Mouse (Mus musculus) embryonic facial prominence, embryonic 15.5 days (tissue): ENCODE results near the gene Tnk1. TPM values are rescaled to one million over a fixed set of nuclear protein-coding genes. Genes with fewer than 3 reads are reported as not detected.

Experiments used
- ATAC-seq: fragments of 200-750 bp; cut with Nextera tagmentation; 2 replicates; pipeline ENCODE4 v1.8.0; 2017; ENCODE audit warnings: low read depth, moderate TSS enrichment; ENCODE audit not compliant: insufficient number of reproducible peaks, low FRiP score, low TSS enrichment
- H3K27ac ChIP-seq: fragments of 300-500 bp; sonication (generic); replicated peaks from 2 replicates; pipeline ENCODE4 v1.5.1; 2015; ENCODE audit warnings: mild to moderate bottlenecking, inconsistent platforms
- H3K27me3 ChIP-seq: fragments of 300-500 bp; sonication (generic); 2 replicates; pipeline ENCODE4 v1.6.1; 2015; ENCODE audit warnings: inconsistent platforms
- H3K36me3 ChIP-seq: fragments of 300-500 bp; sonication (generic); 2 replicates; pipeline ENCODE4 v1.6.1; 2015; ENCODE audit warnings: mild to moderate bottlenecking, inconsistent platforms
- H3K4me1 ChIP-seq: fragments of 300-500 bp; sonication (generic); 2 replicates; pipeline ENCODE4 v1.6.1; 2015; ENCODE audit warnings: inconsistent platforms
- H3K4me2 ChIP-seq: fragments of 300-500 bp; sonication (generic); replicated peaks from 2 replicates; pipeline ENCODE4 v1.6.1; 2015; ENCODE audit warnings: mild to moderate bottlenecking, inconsistent platforms
- H3K4me3 ChIP-seq: fragments of 300-500 bp; sonication (generic); replicated peaks from 2 replicates; pipeline ENCODE4 v1.5.1; 2015; ENCODE audit warnings: mild to moderate bottlenecking, inconsistent platforms
- H3K9ac ChIP-seq: fragments of 300-500 bp; sonication (generic); 2 replicates; pipeline ENCODE4 v1.6.1; 2015; ENCODE audit warnings: inconsistent platforms
- H3K9me3 ChIP-seq: fragments of 300-500 bp; sonication (generic); replicated peaks from 2 replicates; pipeline ENCODE4 v1.6.1; 2016; ENCODE audit warnings: inconsistent platforms
- WGBS: fragments of 180-500 bp; shearing (Covaris S2); methylation state at CpG from one replicate; pipeline ENCODE4 v1.1.7; 2015; 5-methylcytosine and 5-hydroxymethylcytosine counted together
- polyA plus RNA-seq: library from polyadenylated mRNA; unstranded; fragments of >200 nt; fragmentation: Nextera tagmentation; extraction: Ambion mirVana; gene quantifications from 2 replicates; pipeline ENCODE4 v1.2.1, GENCODE M21; 2015

Tnk1 gene
- polyA plus RNA-seq, 1 experiment from 2014 or later, result 6.9 TPM

GRCm38 (mm10) chr11:69837604-69837951, 21.0 kb downstream of the Tnk1 start, which contains the start of gene Nlgn2:
TSS of gene Nlgn2 (minus strand) at chr11:69837784.
- Histone ChIP-seq H3K4me2 (peak within 1 kb of the TSS; percentile 84), H3K9ac (peak within 1 kb of the TSS; percentile 78), H3K27me3 (no peaks in the 10 kb centered on the region), H3K4me1 (peaks cover 49% of the 10 kb centered on the region), H3K4me3 (peak within 1 kb of the TSS; percentile 72), H3K9me3 (no peaks in the 10 kb centered on the region), H3K36me3 (peaks cover 10% of the 10 kb centered on the region), H3K27ac (peak within 1 kb of the TSS; percentile 90)
- under 1% methylated on average over 32 of the region's 32 CpGs for WGBS
- peak; percentile 79 for ATAC-seq

GRCm38 (mm10) chr11:69836703-69837576, 21.6 kb downstream of the Tnk1 start:
- H3K27me3 ChIP-seq, result no peaks in the 10 kb centered on the region

GRCm38 (mm10) chr11:69835966-69836335, 22.6 kb downstream of the Tnk1 start:
- no peak for ATAC-seq
- H3K9me3 ChIP-seq, result no peaks in the 10 kb centered on the region
- H3K4me2 ChIP-seq, result peak overlapping the region; percentile 84
- peak overlapping the region; percentile 78; the same call in 1 of the 2 replicates for H3K9ac ChIP-seq
- peaks cover 16% of the 10 kb centered on the region for H3K36me3 ChIP-seq
- H3K4me3 ChIP-seq, result peak overlapping the region; percentile 72
- no peaks in the 10 kb centered on the region for H3K27me3 ChIP-seq
- H3K27ac ChIP-seq, result peak overlapping the region; percentile 90; the same call in 1 of the 2 replicates
- 19% methylated on average over 4 of the region's 4 CpGs for WGBS
- H3K4me1 ChIP-seq, result peaks cover 49% of the 10 kb centered on the region

More at GRCm38 (mm10) chr11:69836703-69837576, 21.6 kb downstream of the Tnk1 start:
- peaks cover 16% of the 10 kb centered on the region for H3K36me3 ChIP-seq
- 0 out of 2 replicates have a peak, but pooled peaks have one; percentile 0 for ATAC-seq
- 1% methylated on average over 47 of the region's 52 CpGs for WGBS
- H3K9me3 ChIP-seq, result no peaks in the 10 kb centered on the region
- H3K27ac ChIP-seq, result peak overlapping the region; percentile 90
- peaks cover 49% of the 10 kb centered on the region for H3K4me1 ChIP-seq
- peak overlapping the region; percentile 84 for H3K4me2 ChIP-seq
- H3K9ac ChIP-seq, result peak overlapping the region; percentile 78
- peak overlapping the region; percentile 72 for H3K4me3 ChIP-seq

- H3K27me3 ChIP-seq, result no peaks in the 10 kb centered on the region
- peaks cover 49% of the 10 kb centered on the region for H3K4me1 ChIP-seq
- H3K36me3 ChIP-seq, result peaks cover 16% of the 10 kb centered on the region
- H3K9me3 ChIP-seq, result no peaks in the 10 kb centered on the region
- no peak for ATAC-seq
- whole genome bisulfite sequencing, result 17% methylated on average over 9 of the region's 9 CpGs
- H3K4me2 ChIP-seq, result peak overlapping the region; percentile 84
- H3K4me3 ChIP-seq, result peak overlapping the region; percentile 72
- no peak overlapping the region for H3K27ac ChIP-seq
- 0 out of 2 replicates have a peak overlapping the region, but pooled peaks have one; percentile 78 for H3K9ac ChIP-seq
Observed at GRCm38 (mm10) chr11:69835326-69835965, 23.1 kb downstream of the Tnk1 start.

GRCm38 (mm10) chr11:69834001-69834549, 24.5 kb downstream of the Tnk1 start:
- H3K27me3 ChIP-seq, result no peaks in the 10 kb centered on the region
- H3K27ac ChIP-seq, result 0 out of 2 replicates have a peak overlapping the region, but pooled peaks have one; percentile 36
- WGBS, result 7% methylated on average over 43 of the region's 48 CpGs
- H3K4me1 ChIP-seq, result peaks cover 43% of the 10 kb centered on the region
- H3K36me3 ChIP-seq, result peaks cover 16% of the 10 kb centered on the region
- H3K4me3 ChIP-seq, result peak overlapping the region; percentile 72
- H3K4me2 ChIP-seq, result peak overlapping the region; percentile 84
- no peak for ATAC-seq
- H3K9ac ChIP-seq, result peak overlapping the region; percentile 35
- H3K9me3 ChIP-seq, result no peaks in the 10 kb centered on the region

- ATAC-seq, result no peak
- Histone ChIP-seq H3K4me1 (peaks cover 39% of the 10 kb centered on the region), H3K27ac (0 out of 2 replicates have a peak overlapping the region, but pooled peaks have one; percentile 34), H3K9ac (peak overlapping the region; percentile 35), H3K4me2 (peak overlapping the region; percentile 84), H3K4me3 (peak overlapping the region; percentile 72), H3K9me3 (no peaks in the 10 kb centered on the region), H3K27me3 (no peaks in the 10 kb centered on the region), H3K36me3 (peaks cover 16% of the 10 kb centered on the region)
- 58% methylated on average over 8 of the region's 8 CpGs for WGBS
Observed at GRCm38 (mm10) chr11:69833554-69833953, 25.0 kb downstream of the Tnk1 start.

- no peak overlapping the region for H3K4me2 ChIP-seq
- no peaks in the 10 kb centered on the region for H3K27me3 ChIP-seq
- ATAC-seq, result no peak
- peaks cover 6% of the 10 kb centered on the region for H3K4me1 ChIP-seq
- WGBS, result 73% methylated on average over 5 of the region's 5 CpGs
- peaks cover 58% of the 10 kb centered on the region for H3K36me3 ChIP-seq
- H3K9me3 ChIP-seq, result no peaks in the 10 kb centered on the region
- H3K4me3 ChIP-seq, result no peak overlapping the region
- H3K9ac ChIP-seq, result no peak overlapping the region
- H3K27ac ChIP-seq, result no peak overlapping the region
Observed at GRCm38 (mm10) chr11:69828832-69829231, 29.7 kb downstream of the Tnk1 start.

GRCm38 (mm10) chr11:69823456-69823855, 35.1 kb downstream of the Tnk1 start:
- Histone ChIP-seq H3K4me3 (no peak overlapping the region), H3K36me3 (peaks cover 42% of the 10 kb centered on the region), H3K27me3 (no peaks in the 10 kb centered on the region), H3K4me2 (no peak overlapping the region), H3K27ac (no peak overlapping the region), H3K9me3 (no peaks in the 10 kb centered on the region), H3K4me1 (no peaks in the 10 kb centered on the region), H3K9ac (no peak overlapping the region)
- 80% methylated on average over 2 of the region's 2 CpGs for WGBS
- no peak for ATAC-seq

GRCm38 (mm10) chr11:69822080-69822479, 36.5 kb downstream of the Tnk1 start, which contains the start of gene Spem1:
TSS of gene Spem1 (minus strand) at chr11:69822180.
- Histone ChIP-seq H3K27ac (no peak within 1 kb of the TSS), H3K4me3 (no peak within 1 kb of the TSS), H3K36me3 (peaks cover 29% of the 10 kb centered on the region), H3K4me1 (no peaks in the 10 kb centered on the region), H3K27me3 (no peaks in the 10 kb centered on the region), H3K9ac (no peak within 1 kb of the TSS), H3K4me2 (no peak within 1 kb of the TSS), H3K9me3 (no peaks in the 10 kb centered on the region)
- ATAC-seq, result no peak
- WGBS, result 83% methylated on average over 3 of the region's 3 CpGs

- no peaks in the 10 kb centered on the region for H3K4me1 ChIP-seq
- H3K9me3 ChIP-seq, result no peaks in the 10 kb centered on the region
- H3K9ac ChIP-seq, result no peak overlapping the region
- no peak overlapping the region for H3K27ac ChIP-seq
- ATAC-seq, result no peak
- H3K27me3 ChIP-seq, result no peaks in the 10 kb centered on the region
- no peaks in the 10 kb centered on the region for H3K36me3 ChIP-seq
- H3K4me3 ChIP-seq, result no peak overlapping the region
- WGBS, result 91% methylated on average over 8 of the region's 8 CpGs
- H3K4me2 ChIP-seq, result no peak overlapping the region
Observed at GRCm38 (mm10) chr11:69818871-69819270, 39.7 kb downstream of the Tnk1 start.

GRCm38 (mm10) chr11:69818365-69818764, 40.2 kb downstream of the Tnk1 start, which contains the start of gene Spem2:
TSS of gene Spem2 (minus strand) at chr11:69818465.
- Histone ChIP-seq H3K9ac (no peak within 1 kb of the TSS), H3K9me3 (no peaks in the 10 kb centered on the region), H3K4me1 (no peaks in the 10 kb centered on the region), H3K4me3 (no peak within 1 kb of the TSS), H3K27me3 (no peaks in the 10 kb centered on the region), H3K4me2 (no peak within 1 kb of the TSS), H3K27ac (no peak within 1 kb of the TSS), H3K36me3 (no peaks in the 10 kb centered on the region)
- ATAC-seq, result no peak
- 89% methylated on average over 2 of the region's 2 CpGs for WGBS
